Mouse (Mus musculus): ENCODE data around the gene Kcnd1. TPM values are rescaled to one million over a fixed set of nuclear protein-coding genes. Genes with fewer than 3 reads are reported as not detected.

Kcnd1 gene
- total RNA-seq, 2 experiments from 2014 or later: 1.3 to 1.5 TPM

DNA sequence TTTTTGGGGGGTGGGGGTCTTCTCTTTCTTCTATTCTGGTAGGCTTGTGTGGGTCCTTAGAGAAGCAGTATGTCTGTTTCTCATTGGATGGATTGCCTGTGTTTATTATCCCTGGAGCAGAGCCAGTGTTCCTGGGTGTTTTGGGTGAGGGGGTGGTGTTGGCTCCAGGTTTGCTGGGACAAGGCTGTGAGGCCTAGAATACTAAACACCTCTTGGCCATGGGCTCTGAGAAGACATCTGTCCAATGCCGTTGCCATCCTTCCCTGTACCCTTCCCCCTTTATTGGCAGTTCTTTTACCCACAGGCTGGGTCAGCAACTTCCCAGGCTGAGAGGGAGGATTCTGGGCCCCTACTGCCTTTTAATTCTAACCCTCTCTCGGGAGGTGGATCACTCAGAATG, 25.8 kb downstream of the Kcnd1 start:
- no peak for DNase-seq (ENCODE audit: low spot score in 2 of 2)

DNA sequence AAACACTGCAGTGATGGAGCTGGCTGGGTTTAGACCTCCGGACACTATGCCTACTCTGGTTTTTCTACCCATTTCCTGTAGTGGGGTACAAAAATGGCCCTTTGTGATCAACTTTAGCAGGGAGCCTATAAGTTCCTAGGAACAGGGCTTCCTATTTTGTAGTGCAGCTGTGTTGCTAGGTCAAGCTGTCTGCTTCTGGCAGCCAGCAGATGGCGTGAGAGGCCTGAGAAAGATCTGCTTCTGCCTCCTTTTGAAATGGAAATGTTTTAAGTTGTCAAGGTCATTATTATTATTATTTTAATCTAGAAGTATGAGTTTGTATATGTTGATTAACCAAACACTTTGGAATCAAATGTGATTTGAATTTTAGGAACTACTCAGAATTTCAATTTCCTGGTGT, 32.5 kb downstream of the Kcnd1 start:
- DNase-seq (ENCODE audit: low spot score in 2 of 2): peak in 1 of 2 experiments; percentile 9

DNA sequence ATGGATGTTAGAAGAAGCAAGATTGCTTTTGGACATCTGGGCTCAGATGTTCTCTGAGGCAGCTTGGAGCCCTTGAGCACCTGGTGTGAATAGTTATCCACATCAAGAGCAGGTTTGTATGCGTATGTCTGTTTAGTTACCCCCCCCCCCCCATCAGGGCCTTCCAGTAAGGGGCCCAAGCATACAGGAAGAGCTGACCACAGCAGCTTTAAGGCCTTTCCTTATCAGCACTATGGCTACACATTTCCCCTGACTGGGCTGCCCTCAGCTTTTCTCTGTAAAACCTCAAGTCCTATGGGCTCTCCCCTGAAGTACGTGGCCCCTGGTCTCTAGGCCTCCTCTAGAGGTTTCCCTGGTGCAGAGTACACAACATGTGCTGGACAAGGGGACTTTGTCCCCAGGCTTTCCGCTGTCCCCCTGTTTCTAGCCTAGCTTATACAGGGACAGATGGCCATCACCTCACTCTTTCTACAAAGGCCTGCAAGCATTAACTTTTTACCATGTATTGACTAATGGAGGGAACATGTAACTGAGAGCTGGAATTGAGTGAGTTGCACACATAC, 37.2 kb downstream of the Kcnd1 start:
- DNase-seq (ENCODE audit: low spot score in 2 of 2): no peak

DNA sequence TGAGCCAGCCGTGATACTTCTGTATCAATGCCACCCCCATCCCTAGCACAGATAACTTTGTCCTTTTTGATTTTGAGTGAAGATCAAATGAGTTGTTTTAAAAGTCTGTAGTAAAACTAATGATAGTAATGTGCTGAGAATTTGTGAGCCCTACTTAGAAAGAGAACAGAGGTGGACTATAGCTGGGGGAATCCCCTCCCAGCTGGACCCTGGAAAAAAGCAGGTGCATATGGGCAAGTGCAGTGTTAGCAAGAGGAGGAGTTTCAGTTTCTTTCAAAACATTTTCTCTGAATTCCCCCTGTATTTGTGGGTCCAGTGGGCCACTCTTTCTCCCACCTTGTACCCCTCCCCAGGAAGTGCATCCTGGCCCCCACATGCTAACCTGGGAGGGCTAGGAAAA, 41.1 kb downstream of the Kcnd1 start:
- no peak for DNase-seq (ENCODE audit: low spot score in 2 of 2)

DNA sequence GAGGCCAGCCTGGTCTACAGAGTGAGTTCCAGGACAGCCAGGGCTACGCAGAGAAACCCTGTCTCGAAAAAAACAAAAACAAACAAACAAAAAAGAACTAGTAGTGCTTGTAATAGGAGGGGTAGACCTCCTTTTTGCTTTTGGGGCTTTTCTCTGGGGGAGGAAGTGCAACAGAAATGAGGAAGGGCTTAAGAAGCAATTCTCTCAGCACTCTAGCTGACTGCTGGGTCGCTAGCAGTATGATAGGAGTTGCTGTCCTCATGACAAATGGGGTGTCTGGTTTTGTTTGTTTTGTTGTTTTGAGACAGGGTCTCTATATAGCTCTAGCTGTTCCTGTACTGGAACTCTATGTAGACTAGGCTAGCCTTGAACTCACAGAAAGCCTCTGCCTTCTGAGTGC, 42.5 kb downstream of the Kcnd1 start:
- DNase-seq (ENCODE audit: low spot score in 2 of 2): no peak

DNA sequence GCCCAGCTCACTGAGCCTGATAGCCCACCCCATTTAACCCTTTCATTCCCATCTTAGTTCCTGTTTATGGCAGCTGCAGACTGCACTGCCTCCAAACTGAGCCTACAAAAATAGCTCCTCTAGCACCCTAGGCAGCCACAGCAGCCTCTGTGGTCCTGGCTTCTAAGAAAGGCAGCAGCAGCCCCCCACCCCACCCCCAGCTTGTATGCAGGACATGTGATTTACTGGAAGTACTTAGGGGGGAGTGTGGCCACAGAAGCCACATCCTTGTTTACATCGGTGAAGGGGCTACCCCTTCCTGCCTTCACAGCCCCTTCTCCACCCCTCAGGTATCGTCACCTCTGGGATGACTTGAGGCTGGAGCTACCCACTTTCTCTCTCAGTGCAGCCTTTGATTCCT, 43.3 kb downstream of the Kcnd1 start:
- DNase-seq (ENCODE audit: low spot score in 2 of 2): no peak

DNA sequence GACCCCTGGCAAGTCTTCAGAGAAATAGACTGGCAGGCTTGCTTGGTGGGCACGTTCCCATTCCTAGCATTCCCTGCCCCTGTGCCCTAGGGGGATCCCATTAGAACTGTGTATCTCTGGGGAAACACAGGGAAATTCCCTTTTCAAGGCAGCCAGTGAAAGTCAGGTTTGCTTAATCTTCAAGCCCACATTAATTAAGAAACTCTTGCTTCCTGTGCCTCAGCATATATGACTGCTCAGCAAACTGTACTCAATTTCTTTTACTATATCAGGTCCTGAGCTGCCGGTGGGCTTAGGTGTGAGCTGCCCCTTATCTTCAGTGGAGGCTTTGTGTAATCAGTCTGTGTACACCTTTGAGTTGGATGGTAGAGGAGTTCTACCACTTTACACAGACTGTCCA, 43.7 kb downstream of the Kcnd1 start:
- no peak for DNase-seq (ENCODE audit: low spot score in 2 of 2)

DNA sequence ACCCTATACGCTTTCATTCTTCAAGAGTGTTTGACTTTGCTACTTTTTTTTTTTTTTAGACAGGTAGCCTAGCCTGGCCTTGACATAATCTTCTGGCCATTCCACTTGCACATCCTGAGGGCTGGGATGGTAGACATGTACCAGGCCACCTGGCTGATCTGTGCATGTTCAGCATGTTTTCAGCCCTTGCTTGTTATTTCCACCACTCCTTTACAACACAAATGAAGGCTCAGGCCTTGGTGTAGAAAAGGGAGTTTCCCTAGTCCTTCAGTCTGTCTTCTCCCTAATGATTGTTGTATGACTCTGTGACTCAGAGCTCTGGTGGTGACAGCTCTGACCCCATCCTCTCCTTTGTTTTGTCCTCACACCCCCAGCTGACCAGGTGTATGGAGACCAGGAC, 45.1 kb downstream of the Kcnd1 start:
- no peak for DNase-seq (ENCODE audit: low spot score in 2 of 2)

DNA sequence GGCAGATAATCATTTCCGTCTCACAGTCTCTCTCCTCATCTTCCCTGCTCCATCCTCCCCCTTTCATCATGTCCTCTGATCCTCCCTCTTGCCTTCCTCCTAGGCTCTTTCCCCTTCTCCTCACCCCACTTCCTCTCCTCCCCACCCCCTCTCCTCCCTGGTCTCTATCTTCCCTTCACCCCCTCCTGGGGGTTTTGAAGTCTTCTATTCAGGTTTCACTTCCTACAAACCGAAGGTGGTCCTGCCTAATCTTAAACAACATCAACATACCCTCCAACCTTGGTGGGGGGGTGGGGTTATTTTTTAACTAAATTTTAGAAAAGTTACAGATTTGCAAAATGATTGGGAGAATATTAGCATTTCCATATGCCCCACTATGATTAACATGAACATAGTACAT, 46.4 kb downstream of the Kcnd1 start:
- DNase-seq (ENCODE audit: low spot score in 2 of 2): no peak

DNA sequence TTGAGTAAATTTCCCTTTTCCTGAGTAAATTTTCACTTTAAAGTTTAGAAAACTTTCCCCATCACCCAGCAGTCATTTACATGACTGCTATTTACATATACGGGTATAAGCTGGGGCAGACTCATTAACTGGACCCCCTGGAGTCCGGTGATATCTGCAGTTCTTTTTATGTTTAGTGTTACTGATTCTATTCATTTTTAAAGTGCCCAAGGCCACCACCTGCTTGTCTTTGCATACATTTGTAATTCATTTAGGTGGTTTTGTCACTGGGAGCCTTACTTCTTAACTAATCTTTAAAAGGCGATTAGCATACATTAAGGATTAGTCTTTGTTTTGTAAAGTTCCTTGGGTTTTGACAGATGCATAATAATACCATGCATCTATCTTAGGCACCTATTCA, 47.7 kb downstream of the Kcnd1 start:
- no peak for DNase-seq (ENCODE audit: low spot score in 2 of 2)

DNA sequence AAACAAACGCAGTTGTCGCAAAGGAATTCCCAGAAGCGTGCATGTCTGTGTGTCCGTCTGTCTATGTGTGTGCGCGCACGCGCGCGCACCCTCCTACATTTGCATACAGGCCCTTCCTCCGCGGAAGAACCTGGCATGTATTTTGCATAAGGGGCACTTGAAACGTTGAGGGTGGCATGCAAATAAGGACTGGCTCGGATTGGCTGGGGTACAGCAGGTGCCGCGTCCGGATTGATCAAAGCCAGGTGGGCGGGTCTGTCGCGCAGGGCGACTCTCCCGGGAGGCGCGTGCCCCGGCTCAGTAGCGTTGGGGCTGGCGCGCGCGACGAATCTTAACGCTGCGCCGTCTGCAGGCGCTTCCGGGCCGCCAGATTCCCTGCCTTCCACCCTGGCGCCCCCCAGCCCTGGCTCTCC, 55.9 kb downstream of the Kcnd1 start, which contains the start of gene Pim2:
Pim2 (plus strand) TSS at position 256 of the 413 bp plus-strand sequence.
- DNase-seq (ENCODE audit: low spot score in 2 of 2): peak in 1 of 2 experiments; percentile 43

DNA sequence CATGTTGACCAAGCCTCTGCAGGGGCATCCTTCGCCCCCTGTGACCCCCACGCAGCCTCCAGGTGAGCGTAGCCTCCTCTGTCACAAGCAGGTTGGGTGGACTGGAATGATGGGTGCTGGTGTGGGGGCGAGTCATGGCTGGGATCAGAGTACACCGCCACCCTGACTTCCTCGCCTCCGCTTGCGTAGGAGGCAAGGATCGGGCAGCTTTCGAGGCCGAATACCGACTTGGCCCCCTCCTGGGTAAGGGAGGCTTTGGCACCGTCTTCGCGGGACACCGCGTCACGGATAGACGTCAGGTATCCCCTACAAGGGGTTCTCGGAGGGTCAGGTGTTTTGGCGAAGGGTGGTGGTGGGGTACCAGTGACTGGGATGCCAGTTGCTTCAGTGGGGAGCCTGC, 56.4 kb downstream of the Kcnd1 start:
- no peak for DNase-seq (ENCODE audit: low spot score in 2 of 2)

DNA sequence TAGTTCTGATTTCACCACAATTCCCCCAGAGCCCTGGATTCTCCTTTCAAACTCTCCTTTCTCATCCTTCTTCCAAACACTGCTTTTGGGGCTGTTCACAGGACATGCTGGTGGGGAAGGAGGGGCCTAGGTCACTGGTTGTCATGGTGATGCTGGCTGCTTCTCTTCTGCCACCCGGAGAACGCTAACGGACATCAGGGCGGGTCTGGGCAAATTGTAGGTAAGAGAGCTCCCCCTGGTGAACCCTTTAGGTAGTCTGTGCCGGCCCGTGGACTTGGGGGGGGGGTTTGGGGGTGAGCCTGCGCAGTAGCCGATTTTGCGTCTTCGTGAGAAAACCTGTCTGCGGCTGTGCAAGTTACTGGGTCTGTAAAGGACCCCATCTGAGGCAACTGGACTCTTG, 57.7 kb downstream of the Kcnd1 start:
- DNase-seq (ENCODE audit: low spot score in 2 of 2): peak in 1 of 2 experiments; percentile 25

DNA sequence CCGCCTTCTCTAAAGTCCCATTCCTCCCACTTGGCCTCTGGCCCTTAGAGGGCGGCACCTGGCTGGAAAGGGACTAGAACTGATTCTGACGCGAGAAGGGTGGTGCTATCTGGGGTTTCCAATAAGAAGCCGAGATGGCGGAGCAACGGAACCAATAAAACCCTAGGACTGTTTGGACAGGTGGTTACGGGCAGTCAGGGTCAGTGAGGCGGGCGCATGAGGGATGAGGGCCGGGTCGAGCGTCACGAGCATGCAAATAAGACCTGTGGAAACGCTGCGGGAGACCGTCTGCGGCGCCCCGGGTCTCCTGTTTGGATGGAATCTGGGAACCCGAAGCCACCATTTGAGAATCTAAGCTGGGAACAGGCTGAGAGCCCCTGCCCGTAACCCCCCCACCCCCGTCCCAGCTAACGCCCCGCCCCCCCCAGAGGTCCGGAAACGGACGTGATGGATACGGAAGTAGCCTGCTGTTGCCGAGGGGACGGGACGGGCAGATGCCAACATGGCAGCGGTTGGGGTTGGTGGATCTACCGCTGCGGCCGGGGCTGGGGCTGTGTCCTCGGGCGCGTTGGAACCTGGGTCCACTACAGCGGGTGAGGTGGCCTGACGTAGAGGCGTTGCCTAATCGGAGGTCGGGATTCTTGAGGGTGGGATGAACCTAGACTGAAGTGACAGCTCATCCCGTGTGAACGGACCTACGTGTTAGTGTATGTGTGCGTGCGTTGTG, 61.9 kb downstream of the Kcnd1 start, which contains the start of gene Slc35a2:
Slc35a2 (plus strand) TSS at position 188 of the 727 bp plus-strand sequence.
- DNase-seq (ENCODE audit: low spot score in 2 of 2): peak; percentile 49 to 80

Small RNAs within 50 kb of the gene (microRNA-seq; reads per million reads assigned to microRNA genes)
- 13.3 reads per million, percentile 30 among the genes with 10 or more reads in this experiment for gene Mir1198

Other genes with a start within 250 kb of the Kcnd1 start
- under 1 TPM in 1 of 2 experiments, not detected in 1; 0.15 TPM for gene Foxp3, start 248.6 kb upstream of the Kcnd1 start, total RNA-seq (2021)
- 1 to 10 TPM; 2.6 to 3.4 TPM for gene Ppp1r3f, start 248.0 kb upstream of the Kcnd1 start, total RNA-seq (2021)
- gene Ccdc22, start 216.8 kb upstream of the Kcnd1 start, total RNA-seq (2021): 10 to 100 TPM; 13.8 to 15.0 TPM
- gene Cacna1f, start 215.2 kb upstream of the Kcnd1 start, total RNA-seq (2021): not detected
- gene Syp, start 183.8 kb upstream of the Kcnd1 start, total RNA-seq (2021): under 1 TPM; 0.83 to 0.98 TPM
- 1 to 10 TPM; 8.9 to 9.5 TPM for gene Prickle3, start 165.0 kb upstream of the Kcnd1 start, total RNA-seq (2021)
- 100 to 1,000 TPM in 1 of 2 experiments, 10 to 100 TPM in 1; 82.9 to 104 TPM for gene Plp2, start 150.9 kb upstream of the Kcnd1 start, total RNA-seq (2021)
- gene Magix, start 141.0 kb upstream of the Kcnd1 start, total RNA-seq (2021): 1 to 10 TPM; 1.3 to 1.8 TPM
- 10 to 100 TPM; 22.6 to 26.6 TPM for gene Gpkow, start 125.2 kb upstream of the Kcnd1 start, total RNA-seq (2021)
- gene Wdr45, start 108.0 kb upstream of the Kcnd1 start, total RNA-seq (2021): 10 to 100 TPM; 25.6 to 30.7 TPM
- not detected for gene Gm45208, start 100.0 kb upstream of the Kcnd1 start, total RNA-seq (2021)
- gene Praf2, start 93.8 kb upstream of the Kcnd1 start, total RNA-seq (2021): 10 to 100 TPM; 18.5 to 18.7 TPM
- 1 to 10 TPM; 2.7 to 4.0 TPM for gene Ccdc120, start 71.4 kb upstream of the Kcnd1 start, total RNA-seq (2021)
- gene Tfe3, start 59.7 kb upstream of the Kcnd1 start, total RNA-seq (2021): 10 to 100 TPM; 16.9 to 19.4 TPM
- gene Gripap1, start 32.5 kb upstream of the Kcnd1 start, total RNA-seq (2021): 10 to 100 TPM; 24.7 to 34.9 TPM
- gene Otud5, start 19.1 kb downstream of the Kcnd1 start, total RNA-seq (2021): 10 to 100 TPM; 36.5 to 37.6 TPM
- 1 to 10 TPM; 1.8 TPM for gene Pim2, start 56.0 kb downstream of the Kcnd1 start, total RNA-seq (2021)
- gene Slc35a2, start 61.7 kb downstream of the Kcnd1 start, total RNA-seq (2021): 10 to 100 TPM; 17.0 to 21.2 TPM
- 10 to 100 TPM; 39.3 to 51.3 TPM for gene Pqbp1, start 77.0 kb downstream of the Kcnd1 start, total RNA-seq (2021)
- 10 to 100 TPM; 61.6 to 63.1 TPM for gene Timm17b, start 77.1 kb downstream of the Kcnd1 start, total RNA-seq (2021)
- not detected for gene Gm10491, start 85.5 kb downstream of the Kcnd1 start, total RNA-seq (2021)
- not detected for gene Gm10490, start 87.3 kb downstream of the Kcnd1 start, total RNA-seq (2021)
- gene Pcsk1n, start 97.5 kb downstream of the Kcnd1 start, total RNA-seq (2021): under 1 TPM; 0.12 to 0.13 TPM
- not detected for gene Eras, start 106.3 kb downstream of the Kcnd1 start, total RNA-seq (2021)
- gene Hdac6, start 125.6 kb downstream of the Kcnd1 start, total RNA-seq (2021): 10 to 100 TPM; 11.0 to 13.1 TPM
- gene Gata1, start 155.8 kb downstream of the Kcnd1 start, total RNA-seq (2021): under 1 TPM; 0.27 to 0.54 TPM
- not detected for gene Glod5, start 196.2 kb downstream of the Kcnd1 start, total RNA-seq (2021)